Mouse (Mus musculus): ENCODE measurements around the gene Dbndd2. TPM values are rescaled to one million over a fixed set of nuclear protein-coding genes. Genes with fewer than 3 reads are reported as not detected.

Gene Dbndd2
- 182 and 219 TPM in 2 replicates for polyA plus RNA-seq (2012; rRNA removed)

- peak in 1 of 2 experiments; percentile 43 for DNase-seq (ENCODE audit: extremely low spot score in 1 of 2, low spot score in 1 of 2)
Observed at GRCm38 (mm10) chr2:164485681-164486257, at the start of gene Dbndd2. Gene Dbndd2 (plus strand): TSS chr2:164486106.

DNA sequence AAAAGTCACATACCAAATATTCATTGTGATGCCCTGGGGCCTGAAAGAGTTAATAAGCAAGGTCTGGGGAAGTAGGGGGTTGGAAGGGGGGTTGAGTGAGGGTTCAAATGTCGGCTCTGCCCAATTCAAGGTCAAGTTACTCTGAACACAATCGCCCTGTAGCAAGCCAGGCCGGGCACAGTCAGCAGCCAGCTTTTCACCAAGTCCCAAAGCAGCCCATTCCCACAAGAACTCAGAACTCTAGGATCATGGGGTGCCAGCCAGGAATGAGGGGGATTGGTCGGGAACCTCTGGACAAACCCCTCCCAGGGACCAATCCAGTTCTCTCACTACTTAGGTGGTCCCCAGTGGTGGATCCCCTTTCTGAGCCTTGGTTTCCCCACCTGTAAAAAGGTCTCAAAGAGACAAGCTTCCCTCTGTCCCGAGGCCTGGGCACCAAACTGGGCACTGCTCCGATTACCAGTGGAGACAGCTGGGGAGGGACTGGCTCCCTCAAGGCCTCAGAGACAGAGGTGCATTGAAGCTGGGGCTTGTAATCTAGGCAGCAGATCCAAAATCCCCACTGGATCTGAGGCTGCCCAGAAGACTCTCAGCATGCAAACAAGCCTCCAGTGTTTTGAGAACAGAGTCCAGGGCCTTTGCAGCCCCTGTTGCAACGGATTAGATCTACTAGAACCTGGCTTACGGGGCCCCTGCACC lies 49.5 kb upstream of the Dbndd2 start:
- DNase-seq (ENCODE audit: extremely low spot score in 1 of 2, low spot score in 1 of 2), result peak in 1 of 2 experiments; percentile 37

GRCm38 (mm10) chr2:164436961-164437360 lies 48.9 kb upstream of the Dbndd2 start:
- no peak for DNase-seq (ENCODE audit: extremely low spot score in 1 of 2, low spot score in 1 of 2)

DNA sequence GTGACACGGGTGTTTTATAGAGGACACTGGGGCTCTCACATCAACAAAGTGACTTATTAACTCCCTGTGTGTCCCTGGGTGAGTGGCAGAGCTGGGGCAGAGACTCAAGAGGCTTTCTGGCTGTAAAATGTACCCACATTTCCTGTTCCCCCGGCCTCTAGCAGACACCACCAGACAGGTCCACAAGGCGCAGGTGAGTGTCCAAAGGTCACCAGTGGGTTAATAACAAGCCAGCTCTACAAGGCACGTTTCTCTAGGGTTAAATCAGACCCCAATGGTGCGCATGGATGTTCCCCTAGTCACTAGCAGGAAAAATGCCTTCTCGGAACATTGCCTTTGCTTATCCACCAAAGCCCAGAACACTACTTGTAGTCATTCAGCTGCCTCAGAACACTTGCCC lies 48.2 kb upstream of the Dbndd2 start:
- no peak for DNase-seq (ENCODE audit: extremely low spot score in 1 of 2, low spot score in 1 of 2)

GRCm38 (mm10) chr2:164438257-164438656 lies 47.6 kb upstream of the Dbndd2 start:
- DNase-seq (ENCODE audit: extremely low spot score in 1 of 2, low spot score in 1 of 2), result no peak

DNA sequence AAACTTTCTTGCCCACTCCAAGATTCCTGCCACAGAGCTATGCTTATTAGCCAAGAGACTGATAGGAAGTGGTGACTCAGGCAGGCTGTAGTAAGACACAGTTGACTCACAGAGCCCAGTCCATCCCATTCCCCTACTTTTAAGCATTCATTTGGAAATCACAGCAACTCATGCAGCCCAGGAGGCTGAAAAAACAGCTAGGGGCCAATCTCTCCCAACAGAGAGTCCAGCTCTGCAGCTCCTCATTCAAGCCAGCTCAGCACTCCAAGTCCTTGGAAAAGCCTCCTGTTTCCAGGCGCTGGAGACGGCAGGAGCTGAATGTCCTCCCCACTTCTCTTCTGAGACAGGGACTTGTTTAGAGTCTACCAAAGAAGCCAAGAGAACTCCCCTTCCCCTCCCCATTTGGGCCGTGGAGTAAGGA lies 46.9 kb upstream of the Dbndd2 start:
- DNase-seq (ENCODE audit: extremely low spot score in 1 of 2, low spot score in 1 of 2), result peak in 1 of 2 experiments; percentile 28

DNA sequence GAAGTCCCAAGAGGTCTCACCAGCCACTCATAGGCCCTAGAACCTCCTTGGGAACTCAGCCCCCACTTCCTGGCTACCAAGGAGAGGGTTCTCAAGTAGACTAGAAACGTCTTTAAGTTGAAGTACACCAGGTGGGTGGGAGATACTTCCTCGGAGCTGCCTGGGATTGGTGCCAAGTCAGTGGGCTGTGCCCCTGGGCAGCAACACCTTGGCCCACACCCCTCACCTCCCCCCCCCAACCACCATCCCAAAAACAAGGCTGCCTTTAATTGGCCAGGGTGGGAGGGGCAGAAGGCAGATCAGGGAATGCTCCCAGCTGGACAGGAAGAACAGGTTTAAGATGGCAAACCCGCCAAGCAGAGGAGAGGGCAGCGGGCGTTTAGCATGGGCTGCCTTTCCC lies 45.6 kb upstream of the Dbndd2 start:
- no peak for DNase-seq (ENCODE audit: extremely low spot score in 1 of 2, low spot score in 1 of 2)

GRCm38 (mm10) chr2:164441155-164441554 lies 44.8 kb upstream of the Dbndd2 start:
- no peak for DNase-seq (ENCODE audit: extremely low spot score in 1 of 2, low spot score in 1 of 2)

DNA sequence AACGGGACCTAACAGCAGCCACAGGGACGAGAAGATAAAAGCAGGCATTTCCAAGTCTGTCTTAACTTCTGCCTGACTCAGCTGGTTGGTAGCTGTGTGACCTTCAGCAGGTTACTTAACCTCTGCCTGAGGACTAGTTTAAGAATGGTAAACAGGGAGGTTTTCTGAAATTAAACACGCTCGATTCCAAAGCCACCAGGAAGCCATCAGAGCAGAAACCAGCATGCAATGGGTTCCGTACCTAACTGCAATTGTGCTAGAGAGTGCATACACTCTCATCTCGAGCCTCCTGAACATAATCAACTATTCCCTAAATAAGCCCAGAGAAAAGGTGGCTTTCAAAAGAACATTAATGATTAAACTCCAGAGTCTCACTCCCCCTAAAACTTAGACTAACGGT lies 44.2 kb upstream of the Dbndd2 start:
- DNase-seq (ENCODE audit: extremely low spot score in 1 of 2, low spot score in 1 of 2), result no peak

DNA sequence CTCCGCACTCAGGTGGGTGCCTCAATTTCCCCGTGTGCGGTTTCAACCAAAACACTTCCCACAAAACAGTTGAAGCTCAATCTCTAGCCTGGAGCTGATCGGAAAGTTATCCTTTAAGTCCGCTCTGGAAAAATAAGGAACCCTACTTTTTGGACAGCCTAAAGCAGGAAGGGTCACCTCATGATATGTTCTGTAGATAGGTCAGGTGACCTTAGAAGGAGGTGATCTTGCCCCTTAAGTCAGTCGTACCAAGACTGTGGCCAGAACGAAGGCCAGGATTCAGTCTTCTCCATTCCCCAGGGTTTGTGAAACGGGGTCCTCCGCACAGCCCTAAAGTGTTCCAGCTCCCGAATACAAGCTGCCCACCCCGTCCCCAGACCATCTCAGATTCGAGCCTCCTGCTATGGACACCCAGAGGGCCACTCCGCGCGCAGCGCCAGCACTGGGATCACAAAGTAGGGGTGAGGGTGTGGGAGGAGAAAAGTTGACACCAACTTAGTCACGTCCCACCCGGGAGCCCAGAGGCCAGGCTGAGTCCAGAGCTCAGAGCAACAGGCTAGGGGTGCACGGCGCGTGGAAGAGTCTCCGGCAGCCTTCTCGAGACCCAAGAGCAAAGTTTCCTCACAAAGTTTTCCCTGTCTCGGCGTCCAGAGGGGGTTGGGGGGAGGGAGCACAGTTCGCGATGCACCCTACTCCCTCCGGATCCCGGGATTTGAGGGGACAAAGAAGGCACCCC lies 43.4 kb upstream of the Dbndd2 start:
- DNase-seq (ENCODE audit: extremely low spot score in 1 of 2, low spot score in 1 of 2), result no peak

- peak in 1 of 2 experiments; percentile 71 for DNase-seq (ENCODE audit: extremely low spot score in 1 of 2, low spot score in 1 of 2)
Observed at GRCm38 (mm10) chr2:164443051-164443437, 42.9 kb upstream of the Dbndd2 start.

DNA sequence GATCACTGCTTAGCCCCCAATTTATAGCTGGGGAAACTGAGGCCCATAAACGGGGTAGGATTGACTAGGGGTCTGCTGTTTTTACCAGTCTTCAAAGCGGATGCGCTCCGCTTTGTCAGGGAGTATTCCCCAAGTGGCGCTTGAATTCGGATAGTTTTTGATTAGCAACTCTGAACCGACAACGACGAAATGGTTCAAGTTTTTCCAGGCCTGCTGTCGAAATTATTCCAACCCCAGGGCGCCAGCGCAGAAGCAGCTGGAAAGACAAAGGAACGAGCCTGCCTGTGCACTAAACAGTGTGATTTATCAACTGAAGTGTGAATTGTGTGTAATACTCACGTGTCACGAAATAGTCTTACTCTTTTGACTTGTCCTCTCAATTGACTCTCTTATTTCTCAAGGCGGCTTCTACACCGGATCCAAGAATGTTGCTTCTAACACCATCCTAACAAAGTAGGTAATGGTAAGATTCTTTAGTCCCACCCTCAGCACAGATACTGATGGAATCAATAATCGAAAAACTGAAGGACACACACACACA lies 42.4 kb upstream of the Dbndd2 start, which contains the start of gene Sdc4:
Gene Sdc4, minus strand, starts transcription at position 428 of the 541 bp plus-strand sequence.
- DNase-seq (ENCODE audit: extremely low spot score in 1 of 2, low spot score in 1 of 2), result no peak

- DNase-seq (ENCODE audit: extremely low spot score in 1 of 2, low spot score in 1 of 2), result no peak
Observed at GRCm38 (mm10) chr2:164444701-164445100, 41.2 kb upstream of the Dbndd2 start.

DNA sequence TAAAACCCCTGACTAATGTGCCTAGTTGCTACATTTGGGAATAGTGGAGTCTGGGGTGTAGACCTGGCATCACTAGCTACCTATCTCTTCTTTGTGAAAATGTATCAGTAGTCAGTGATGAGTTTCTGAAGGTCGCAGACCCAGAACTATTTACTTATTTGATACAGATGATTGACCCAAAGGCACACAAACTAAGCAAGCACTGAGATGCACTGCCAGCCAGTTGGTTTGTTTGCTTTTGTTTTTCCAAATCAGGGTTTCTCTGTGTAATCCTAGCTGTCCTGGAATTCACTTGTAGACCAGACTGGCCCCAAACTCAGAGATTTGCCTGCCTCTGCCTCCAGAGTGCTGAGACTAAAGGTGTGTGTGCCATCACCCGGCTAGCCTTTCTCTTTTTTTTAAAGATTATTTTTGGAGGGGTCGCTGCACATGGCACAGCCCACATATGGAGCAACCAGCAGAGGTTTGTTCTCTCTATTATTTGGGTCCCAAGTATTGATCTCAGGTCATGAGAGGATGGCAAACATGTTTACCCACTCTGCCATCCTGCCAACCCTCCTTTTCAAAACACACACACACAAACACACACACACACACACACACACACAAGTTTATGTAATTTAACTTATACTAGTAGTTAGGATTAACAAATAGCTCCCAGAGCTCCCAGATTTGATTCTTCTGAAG lies 40.4 kb upstream of the Dbndd2 start:
- DNase-seq (ENCODE audit: extremely low spot score in 1 of 2, low spot score in 1 of 2), result no peak

DNA sequence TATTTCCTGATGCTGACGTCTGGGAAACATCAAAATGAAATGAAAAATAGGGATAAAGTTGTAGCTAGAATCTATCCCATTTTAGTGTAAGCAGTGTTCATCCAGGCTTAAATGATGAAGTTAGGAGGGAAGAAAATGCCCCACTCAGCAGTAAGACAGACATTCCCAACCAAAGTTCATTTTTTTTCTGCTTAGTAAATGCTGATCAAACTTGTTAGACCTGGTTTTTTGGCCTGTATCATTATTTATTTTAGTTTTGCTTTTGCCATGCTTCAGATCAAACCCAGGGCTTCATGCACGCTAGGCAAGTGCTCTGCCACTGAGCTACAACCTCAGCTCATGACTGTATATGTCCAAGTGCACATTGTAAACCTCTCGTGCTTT lies 39.8 kb upstream of the Dbndd2 start:
- DNase-seq (ENCODE audit: extremely low spot score in 1 of 2, low spot score in 1 of 2), result no peak

- DNase-seq (ENCODE audit: extremely low spot score in 1 of 2, low spot score in 1 of 2), result no peak
Observed at GRCm38 (mm10) chr2:164448140-164448539, 37.8 kb upstream of the Dbndd2 start.

- no peak for DNase-seq (ENCODE audit: extremely low spot score in 1 of 2, low spot score in 1 of 2)
Observed at GRCm38 (mm10) chr2:164448921-164449320, 37.0 kb upstream of the Dbndd2 start.

DNA sequence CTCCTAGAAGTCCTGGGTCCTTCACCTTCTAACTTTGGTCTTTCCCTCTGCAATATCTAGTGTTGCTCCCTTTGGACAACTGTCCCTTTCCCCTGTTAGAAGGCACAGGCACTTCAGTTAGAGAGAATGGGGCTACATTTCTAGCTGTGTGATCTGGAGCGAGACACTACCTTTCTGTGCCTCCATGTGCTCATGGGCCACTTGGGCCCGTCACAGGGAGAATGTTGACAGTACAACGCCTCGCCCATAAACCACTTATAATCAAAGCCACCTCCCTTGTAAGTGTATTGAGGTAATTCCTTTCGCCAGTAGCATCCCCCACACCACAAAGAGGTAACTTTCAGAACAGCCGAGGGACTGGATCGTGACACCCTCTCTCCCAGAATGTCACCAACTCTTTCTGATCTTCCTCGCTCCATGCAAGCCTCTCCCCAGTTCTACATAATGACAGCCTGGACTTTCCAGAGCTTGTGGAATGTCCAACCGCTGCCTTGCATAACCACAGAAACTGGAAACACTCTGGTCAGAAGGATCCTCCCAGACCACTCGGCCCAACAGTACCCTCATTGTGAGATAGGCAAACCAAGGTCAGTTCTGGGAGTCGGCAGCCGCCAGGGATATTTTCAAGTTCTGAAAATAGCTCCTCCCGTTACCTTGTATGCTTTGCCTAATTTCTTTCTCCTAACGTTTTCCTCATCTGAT lies 36.4 kb upstream of the Dbndd2 start:
- DNase-seq (ENCODE audit: extremely low spot score in 1 of 2, low spot score in 1 of 2), result no peak

- DNase-seq (ENCODE audit: extremely low spot score in 1 of 2, low spot score in 1 of 2), result no peak
Observed at GRCm38 (mm10) chr2:164452000-164452676, 33.8 kb upstream of the Dbndd2 start.
